Mouse (Mus musculus) regulatory T cell (primary cell): Measurements from ENCODE around the gene Efnb3.
"Not testable (repeated sequence)": the region's sequence is repeated elsewhere in the genome, so short reads cannot be mapped to it uniquely, and the experiment has no call there.

Experiments
- in situ Hi-C: fragments of 300-600 bp; cut with MboI, MseI; formaldehyde crosslinking; loops from one replicate; pipeline ENCODE4 v1.15.1; 2025; ENCODE audit warnings: high pct_unique_total_duplicates

Gene Efnb3

DNA sequence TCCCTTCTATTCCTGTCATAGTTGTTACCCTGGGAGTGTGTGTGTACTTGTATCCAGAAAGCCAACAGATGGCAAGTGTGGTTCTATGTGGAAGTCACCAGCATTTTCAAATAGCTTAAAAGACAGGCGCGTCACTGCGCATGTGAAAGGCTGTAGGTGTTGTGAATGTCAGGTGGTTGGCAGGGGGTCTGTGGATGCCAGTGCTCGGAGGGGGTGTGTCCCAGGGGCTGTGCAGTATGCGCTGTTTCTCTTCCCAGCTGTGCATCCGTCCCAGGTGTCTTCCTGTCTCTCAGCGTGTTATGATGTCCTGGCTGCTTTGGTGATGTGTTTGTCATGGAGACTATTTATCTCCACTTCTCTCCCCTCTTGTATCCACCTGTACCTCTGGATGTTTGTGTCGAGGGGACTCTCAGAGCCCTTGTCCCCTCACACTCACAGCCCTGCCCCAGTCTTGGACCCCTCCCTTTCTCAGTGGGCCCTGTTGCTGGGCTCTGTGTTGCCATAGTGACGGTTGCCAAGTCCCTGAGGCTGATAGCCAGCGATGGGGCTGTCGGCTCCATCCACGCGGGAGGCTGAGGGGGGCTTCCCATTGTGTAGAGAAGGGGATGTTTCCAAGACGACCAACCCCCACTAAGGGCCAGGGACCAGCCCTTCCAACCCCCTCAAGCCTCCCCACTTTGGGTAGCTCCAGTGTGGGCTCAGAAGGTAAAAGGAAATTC, 7.2 kb downstream of the Efnb3 start:
- in situ Hi-C loops: no loop called here

DNA sequence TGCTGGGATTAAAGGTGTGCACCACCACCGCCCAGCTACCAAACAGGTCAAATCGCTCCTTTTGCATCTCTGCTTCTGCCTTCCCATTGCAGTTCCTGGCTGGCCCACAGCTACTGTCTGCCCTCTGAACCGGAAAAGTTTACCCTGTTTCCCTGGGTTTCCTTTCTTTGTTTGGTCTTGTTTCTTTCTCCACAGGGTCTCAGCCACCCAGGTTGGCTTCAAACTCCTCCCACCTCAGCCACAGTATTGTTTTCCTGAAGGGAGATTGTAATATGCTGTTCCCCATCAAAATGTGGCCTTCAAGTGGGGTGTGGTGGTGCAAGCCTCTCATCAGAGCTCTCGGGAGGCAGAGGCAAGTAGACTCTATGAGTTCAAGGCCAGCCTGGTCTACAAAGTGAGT, 8.7 kb downstream of the Efnb3 start:
- in situ Hi-C loops: no loop called here

DNA sequence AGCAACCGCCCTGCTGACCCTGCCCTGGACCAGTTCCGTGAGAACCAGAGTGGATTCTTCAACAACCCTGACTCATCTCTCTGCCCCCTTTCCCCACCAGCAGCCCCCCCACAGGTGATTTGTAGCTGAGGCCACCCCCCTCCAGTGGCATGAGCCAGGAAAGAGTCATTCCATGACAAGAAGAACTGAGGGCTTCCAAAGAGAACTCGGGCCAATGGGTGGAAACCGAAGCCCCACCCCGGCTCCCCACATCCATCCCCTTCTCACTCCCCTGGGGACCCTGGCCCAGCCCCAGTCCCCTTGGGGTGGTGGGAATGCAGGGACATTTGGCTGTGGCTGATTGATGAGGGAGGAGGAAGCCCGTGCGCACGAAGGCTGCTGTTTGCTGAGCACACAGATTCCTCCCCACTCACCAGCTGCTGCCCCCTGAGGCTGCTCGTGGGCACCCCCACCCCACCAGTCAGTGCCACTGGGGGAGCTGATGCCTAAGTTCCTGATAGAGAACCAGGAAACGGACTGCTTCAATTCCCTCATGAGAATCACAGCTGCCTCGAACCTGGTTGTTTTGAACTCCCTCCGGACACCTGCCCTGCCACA, 10.8 kb downstream of the Efnb3 start, which contains the start of gene Dnah2:
Gene Dnah2, minus strand, starts transcription at position 51 of the 597 bp plus-strand sequence.
- in situ Hi-C loops: no loop called here

- in situ Hi-C loops: no loop called here
Observed at GRCm38 (mm10) chr11:69547071-69547470, 12.9 kb downstream of the Efnb3 start.

GRCm38 (mm10) chr11:69546423-69547053, 13.5 kb downstream of the Efnb3 start:
- in situ Hi-C loops: no loop called here

- in situ Hi-C loops: no loop called here
Observed at GRCm38 (mm10) chr11:69545957-69546356, 14.0 kb downstream of the Efnb3 start.

- in situ Hi-C loops: no loop called here
Observed at GRCm38 (mm10) chr11:69543598-69543997, 16.4 kb downstream of the Efnb3 start.

GRCm38 (mm10) chr11:69541741-69542140, 18.3 kb downstream of the Efnb3 start:
- in situ Hi-C loops: not testable (repeated sequence)

GRCm38 (mm10) chr11:69540700-69541099, 19.3 kb downstream of the Efnb3 start:
- in situ Hi-C loops: no loop called here

DNA sequence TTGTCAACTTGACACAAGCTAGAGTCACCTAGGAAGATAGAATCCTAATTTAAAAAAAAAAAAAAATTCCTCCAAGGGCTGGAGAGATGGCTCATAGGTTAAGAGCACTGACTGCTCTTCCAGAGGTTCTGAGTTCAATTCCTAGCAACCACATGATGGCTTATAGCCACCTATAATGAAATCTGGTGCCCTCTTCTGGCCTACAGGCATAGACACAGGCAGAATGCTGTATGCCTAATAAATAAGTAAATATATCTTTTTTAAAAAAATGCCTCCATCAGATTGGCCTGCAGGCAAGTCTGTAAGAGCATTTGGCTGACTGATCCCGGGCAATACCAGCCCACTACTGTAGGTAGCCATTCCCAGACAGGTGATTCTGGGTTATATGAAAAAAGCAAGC, 25.0 kb downstream of the Efnb3 start:
- in situ Hi-C loops: no loop called here

GRCm38 (mm10) chr11:69532480-69533150, 27.4 kb downstream of the Efnb3 start:
- in situ Hi-C loops: no loop called here

GRCm38 (mm10) chr11:69530755-69531154, 29.2 kb downstream of the Efnb3 start:
- in situ Hi-C loops: not testable (repeated sequence)

- in situ Hi-C loops: not testable (repeated sequence)
Observed at GRCm38 (mm10) chr11:69530281-69530680, 29.7 kb downstream of the Efnb3 start.

DNA sequence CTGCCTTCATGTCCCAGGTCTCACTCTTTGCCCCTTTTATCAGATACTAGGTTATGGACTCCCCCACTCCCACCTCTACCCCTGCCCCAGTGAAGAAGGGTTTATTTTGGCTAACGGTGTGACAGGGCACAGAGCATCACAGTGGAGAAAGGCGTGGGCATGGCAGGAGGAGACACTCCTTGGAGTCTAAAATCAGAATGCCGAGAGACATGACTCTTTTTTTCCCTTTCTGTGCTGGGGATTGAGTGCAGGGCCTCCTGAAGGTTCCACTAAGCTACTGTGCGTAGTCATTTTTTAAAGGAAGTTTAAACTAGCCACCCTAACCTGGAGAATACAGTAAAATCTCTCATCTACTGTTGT, 32.0 kb downstream of the Efnb3 start:
- in situ Hi-C loops: loop anchor here (5.0 kb wide), 1 partner anchor 41 kb away; no protein-coding TSS in a partner anchor

DNA sequence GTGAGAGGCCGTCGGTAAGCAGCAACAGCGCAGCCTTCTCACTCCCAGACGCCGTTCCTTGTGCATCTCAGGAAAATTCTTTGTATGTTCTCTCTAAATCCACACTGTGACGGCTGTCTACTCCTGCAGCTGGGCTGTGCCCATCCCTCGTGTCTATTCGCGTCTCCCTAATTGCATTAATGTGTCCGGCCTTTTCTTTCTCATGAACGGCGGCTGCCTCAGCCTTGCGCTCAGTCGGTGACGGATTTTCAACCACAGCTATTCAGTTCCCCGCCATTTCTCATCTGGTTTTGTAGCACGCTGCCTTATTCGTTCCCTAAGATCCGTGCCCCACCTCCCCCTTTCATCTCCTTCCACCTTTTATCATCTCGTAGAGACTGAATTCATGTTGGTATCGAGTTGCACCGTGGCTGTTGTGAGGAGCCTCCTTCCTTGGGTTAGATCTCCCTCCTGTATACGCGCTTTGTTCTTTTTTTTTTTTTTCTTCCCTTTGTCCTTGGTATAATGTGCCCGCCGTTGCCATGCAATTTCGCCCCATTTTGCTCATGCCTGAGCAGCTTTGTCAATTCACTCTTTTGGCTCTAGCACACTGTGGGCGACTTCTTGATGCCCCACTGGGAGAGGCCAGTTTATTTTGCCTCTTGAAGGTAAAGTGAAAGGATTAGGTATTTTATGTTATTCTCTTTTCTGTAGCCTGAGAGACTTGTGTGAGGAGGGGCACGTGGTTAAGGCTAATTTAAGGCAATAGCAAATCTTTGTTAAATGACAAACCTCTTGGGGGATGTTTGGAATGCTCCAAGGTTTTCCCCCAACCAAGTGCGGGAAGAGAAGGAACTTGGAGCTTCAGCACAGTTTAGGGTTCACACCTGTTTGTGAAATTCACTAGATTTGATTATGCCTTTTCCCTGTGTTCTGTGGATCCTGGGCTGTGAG, 32.6 kb downstream of the Efnb3 start:
- in situ Hi-C loops: loop anchor here (5.0 kb wide), 1 partner anchor 40 kb away; no protein-coding TSS in a partner anchor

DNA sequence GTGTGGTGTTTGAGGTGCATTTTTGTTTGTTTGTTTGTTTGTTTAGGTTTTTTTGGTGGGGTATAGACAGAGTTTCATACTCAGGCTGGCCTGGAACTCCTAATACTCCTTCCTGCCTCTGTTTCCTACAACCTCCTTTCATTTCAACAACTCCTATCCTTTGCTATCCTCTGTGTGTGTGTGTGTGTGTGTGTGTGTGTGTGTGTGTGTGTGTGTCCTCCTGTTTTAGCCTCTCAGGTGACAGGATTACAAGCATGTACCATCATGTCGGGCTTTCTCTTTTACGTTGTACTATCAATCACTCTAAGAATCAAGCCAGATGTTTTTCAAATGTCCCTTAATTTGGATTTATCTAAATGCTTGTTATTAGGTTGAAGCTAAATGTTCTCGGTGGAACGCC, 33.4 kb downstream of the Efnb3 start:
- in situ Hi-C loops: loop anchor here (5.0 kb wide), 1 partner anchor 39 kb away; no protein-coding TSS in a partner anchor

DNA sequence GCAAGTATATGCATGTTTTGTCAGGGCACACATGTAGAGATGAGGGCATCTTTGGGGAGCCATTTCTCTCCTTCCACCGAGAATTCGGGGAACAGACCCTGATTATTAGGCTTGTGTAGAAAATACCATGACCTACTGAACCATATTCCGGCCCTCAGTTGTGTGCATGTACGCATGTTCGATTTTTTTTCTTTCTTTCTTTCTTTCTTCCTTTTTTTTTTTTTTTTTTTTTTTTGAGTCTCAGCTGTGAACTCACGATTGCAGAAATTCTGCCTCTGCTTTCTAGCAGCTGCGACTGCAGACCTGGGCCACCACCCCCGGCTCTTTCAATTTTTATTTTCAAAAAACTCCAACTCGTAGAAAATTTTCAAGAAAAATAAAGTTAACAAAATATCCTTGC, 34.3 kb downstream of the Efnb3 start:
- in situ Hi-C loops: loop anchor here (5.0 kb wide), 1 partner anchor 38 kb away; no protein-coding TSS in a partner anchor

- in situ Hi-C loops: no loop called here
Observed at GRCm38 (mm10) chr11:69523651-69524050, 36.4 kb downstream of the Efnb3 start.

DNA sequence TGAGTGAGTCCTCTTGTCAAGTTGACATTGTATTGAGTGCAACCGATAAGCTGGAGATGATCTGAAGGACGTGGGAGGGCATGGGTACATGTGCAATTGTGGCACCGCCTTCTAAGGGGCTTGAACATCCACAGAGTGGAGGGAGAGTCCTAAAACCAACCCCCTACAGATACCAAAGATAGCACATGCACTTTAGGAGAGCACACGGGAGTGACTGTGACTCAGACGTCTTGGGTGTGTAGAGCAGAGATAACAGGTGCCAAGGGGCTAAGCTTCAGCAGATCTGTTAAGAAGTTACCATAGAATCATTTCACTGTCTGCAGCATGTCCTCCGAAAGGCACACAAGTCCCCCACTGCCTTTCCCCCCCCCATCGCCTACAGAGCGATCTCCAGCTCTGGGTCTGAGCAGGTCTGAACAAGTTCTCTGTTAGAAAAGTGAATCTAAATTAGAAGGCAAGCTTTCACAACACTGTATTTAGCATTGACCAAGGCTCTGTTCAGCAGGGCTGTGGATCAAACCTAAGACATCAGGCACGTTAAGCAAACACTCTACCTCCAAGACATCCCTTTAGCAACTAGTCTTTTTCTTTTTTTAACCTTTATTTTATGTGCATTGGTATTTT, 38.4 kb downstream of the Efnb3 start:
- in situ Hi-C loops: no loop called here

GRCm38 (mm10) chr11:69519976-69520375, 40.0 kb downstream of the Efnb3 start:
- in situ Hi-C loops: loop anchor here (5.0 kb wide), 1 partner anchor 118 kb away; no protein-coding TSS in a partner anchor
